Comparison of ENCODE assay signal across 8 mouse cellular contexts in genomic region chr9:72110627-72111003, GRCm38 (mm10). TPM values are rescaled to one million over a fixed set of nuclear protein-coding genes. Genes with fewer than 3 reads are reported as not detected.
DNase-seq lines count a peak whose midpoint lies in the region; ATAC-seq lines count a peak whose summit lies in the region.

No protein-coding gene starts in this region.

- H3K27ac ChIP-seq in liver, embryonic 11.5 days (ENCODE audit: low read depth, low read length) = peak overlapping the region; percentile 90

- H3K27me3 ChIP-seq in liver, embryonic 11.5 days (replicated peaks; ENCODE audit: control insufficient read depth, insufficient read depth, low read length) = no peaks in the 10 kb centered on the region

- peak; percentile 43 for DNase-seq in urinary bladder, adult 2 months (ENCODE audit: low spot score)
- no peak for DNase-seq in urinary bladder, postnatal 4 days (ENCODE audit: low spot score in 2 of 2)
- DNase-seq in embryo, embryonic 10.5 days (ENCODE audit: low spot score) = peak; percentile 70
- DNase-seq in heart, adult 11 months = peak; percentile 93
- DNase-seq in kidney, adult 8-10 months = peak; percentile 14 to 34
- no peak for DNase-seq in liver, embryonic 11.5 days (ENCODE audit: low spot score)
- DNase-seq in urinary bladder, postnatal 36 days (ENCODE audit: low spot score in 2 of 2) = peak; percentile 35 to 41

- no peaks in the 10 kb centered on the region for H3K9me3 ChIP-seq in liver, embryonic 11.5 days (ENCODE audit: control insufficient read depth, low read length)

- peak; percentile 49; the same call in 1 of the 2 replicates for ATAC-seq in liver, embryonic 11.5 days (replicated peaks; ENCODE audit: low FRiP score)
- 0 out of 2 replicates have a peak, but pooled peaks have one; percentile 29 for ATAC-seq in monocyte, adult 5-6 weeks (replicated peaks; ENCODE audit: insufficient number of reproducible peaks, low FRiP score, low TSS enrichment, poor library complexity, severe bottlenecking)

- peak overlapping the region; percentile 85 for H3K4me2 ChIP-seq in liver, embryonic 11.5 days

- WGBS in liver, embryonic 11.5 days = under 1% methylated on average over 20 of the region's 23 CpGs

- H3K4me3 ChIP-seq in liver, embryonic 11.5 days (ENCODE audit: low read depth, low read length) = peak overlapping the region; percentile 80

- peaks cover 9% of the 10 kb centered on the region for H3K4me1 ChIP-seq in liver, embryonic 11.5 days (replicated peaks; ENCODE audit: control insufficient read depth, insufficient read depth, low read length)

- H3K36me3 ChIP-seq in liver, embryonic 11.5 days (ENCODE audit: control insufficient read depth, insufficient read depth, low read length) = 0 out of 2 replicates have a peak, but pooled peaks cover 7% of the 10 kb centered on the region

- peak overlapping the region; percentile 100 for H3K9ac ChIP-seq in liver, embryonic 11.5 days (ENCODE audit: low read depth, low read length)

RNA-seq across cellular contexts. Expression of gene Tcf12, which starts 1.1 kb away (rescaled TPM):
- 61.3 and 66.1 TPM in 2 replicates for polyA plus RNA-seq in urinary bladder, adult 2 months (2012; rRNA removed)
- 37.0 and 37.2 TPM in 2 replicates for polyA plus RNA-seq in liver, embryonic 11.5 days (2014; fragmentation: Nextera tagmentation; extraction: Ambion mirVana)
- 33.0 to 73.0 TPM (median 36.9 TPM) in 3 replicates for total RNA-seq in monocyte, adult 5-6 weeks (2017)

Comparison
In these comparisons a context has a peak if more than half of its experiments do, and no peak if none do; other contexts are left out.
1. DNase-seq: peak in urinary bladder, adult 2 months (single experiment), embryo, embryonic 10.5 days (single experiment), heart, adult 11 months (single experiment), kidney, adult 8-10 months (2 of 2) and urinary bladder, postnatal 36 days (2 of 2); none in urinary bladder, postnatal 4 days (0 of 2) and liver, embryonic 11.5 days (single experiment).